Mouse (Mus musculus) spleen, adult 2 months (tissue): ENCODE measurements around the gene Rpe.

Experiments
- CTCF ChIP-seq: fragments of 200-500 bp; IDR thresholded peaks from 2 replicates; pipeline ENCODE4 v1.5.1; 2011; ENCODE audit warnings: mild to moderate bottlenecking, inconsistent platforms; ENCODE audit not compliant: insufficient read depth, insufficient read length, insufficient replicate concordance; ENCODE audit errors: extremely low read depth
- POLR2A ChIP-seq: fragments of 200-500 bp; IDR thresholded peaks from 2 replicates; pipeline ENCODE4 v1.6.1; 2011; ENCODE audit warnings: low read depth, low read length, inconsistent platforms

- TF ChIP-seq POLR2A (peak; percentile 75), CTCF (no peak)
Observed at GRCm38 (mm10) chr1:66700693-66701575, at the start of gene Rpe.
